Comparison of ENCODE assay signal across 13 mouse cellular contexts in genomic region chr7:116603167-116603839, GRCm38 (mm10).
A peak's percentile ranks its signal among the peaks of the same experiment; 100 is the strongest.
DNase-seq lines count a peak whose midpoint lies in the region; ATAC-seq and TF ChIP-seq lines count a peak whose summit lies in the region.
"Had no signal": no experiment of that assay in that cellular context is flagged by ENCODE, and none has a peak within 500 bp of the region (broad histone marks: within the 10 kb centered on the region; RNA-seq: fewer than 3 reads in every experiment).

No protein-coding gene starts in this region.

- H3K4me1 ChIP-seq in heart, postnatal 0 days (ENCODE audit: control insufficient read depth, insufficient read depth), result no peaks in the 10 kb centered on the region
- H3K4me1 ChIP-seq in heart, embryonic 10.5 days, result peaks cover 5% of the 10 kb centered on the region
- peaks cover 3% of the 10 kb centered on the region; the same call in 1 of the 2 replicates for H3K4me1 ChIP-seq in midbrain, embryonic 11.5 days (ENCODE audit: control insufficient read depth, insufficient read depth, low read length)
- peaks cover 8% of the 10 kb centered on the region for H3K4me1 ChIP-seq in midbrain, embryonic 15.5 days

- no peaks in the 10 kb centered on the region for H3K27me3 ChIP-seq in heart, postnatal 0 days (ENCODE audit: control insufficient read depth, insufficient read depth, low read length)
- H3K27me3 ChIP-seq in heart, embryonic 10.5 days (ENCODE audit: insufficient read depth, poor library complexity, severe bottlenecking), result no peaks in the 10 kb centered on the region
- no peaks in the 10 kb centered on the region for H3K27me3 ChIP-seq in midbrain, embryonic 11.5 days (ENCODE audit: control insufficient read depth, insufficient read depth, low read length)
- H3K27me3 ChIP-seq in midbrain, embryonic 15.5 days (replicated peaks), result no peaks in the 10 kb centered on the region
- no peaks in the 10 kb centered on the region; the same call in 1 of the 2 replicates for H3K27me3 ChIP-seq in splenic B cell, adult 2 months (ENCODE audit: control insufficient read depth, insufficient read depth, low read length, poor library complexity, severe bottlenecking)
- H3K27me3 ChIP-seq: forebrain, embryonic 13.5 days; limb, embryonic 15.5 days; stomach, embryonic 15.5 days had no signal

- no peak overlapping the region for H3K4me2 ChIP-seq in heart, postnatal 0 days (ENCODE audit: low read depth, low read length)
- no peak overlapping the region for H3K4me2 ChIP-seq in midbrain, embryonic 11.5 days
- no peak overlapping the region for H3K4me2 ChIP-seq in midbrain, embryonic 15.5 days
- H3K4me2 ChIP-seq: forebrain, embryonic 13.5 days; limb, embryonic 15.5 days; stomach, embryonic 15.5 days had no signal

- H3K4me3 ChIP-seq in heart, postnatal 0 days (ENCODE audit: low read depth, low read length), result no peak overlapping the region
- no peak overlapping the region for H3K4me3 ChIP-seq in heart, embryonic 10.5 days
- no peak overlapping the region for H3K4me3 ChIP-seq in midbrain, embryonic 11.5 days (ENCODE audit: low read depth, low read length)
- no peak overlapping the region for H3K4me3 ChIP-seq in midbrain, embryonic 15.5 days
- H3K4me3 ChIP-seq: forebrain, embryonic 13.5 days; limb, embryonic 15.5 days; stomach, embryonic 15.5 days had no signal

- no peak for TF ChIP-seq CTCF in heart, postnatal 0 days (IDR thresholded peaks at IDR 0.05; ENCODE audit: low read depth)

- WGBS in heart, postnatal 0 days, result 56% methylated on average over 6 of the region's 6 CpGs
- WGBS in heart, embryonic 10.5 days, result 64% methylated on average over 6 of the region's 6 CpGs
- 88% methylated on average over 6 of the region's 6 CpGs for WGBS in midbrain, embryonic 11.5 days
- WGBS in midbrain, embryonic 15.5 days, result 84% methylated on average over 6 of the region's 6 CpGs

- ATAC-seq in heart, postnatal 0 days (ENCODE audit: insufficient read depth, low read depth), result peak; percentile 33; the same call in 1 of the 2 replicates
- ATAC-seq in midbrain, embryonic 11.5 days (ENCODE audit: low FRiP score), result no peak
- ATAC-seq in midbrain, embryonic 15.5 days (replicated peaks), result no peak
- ATAC-seq: forebrain, embryonic 13.5 days had no signal

- no peak overlapping the region for H3K27ac ChIP-seq in heart, postnatal 0 days (ENCODE audit: low read depth)
- no peak overlapping the region for H3K27ac ChIP-seq in heart, embryonic 10.5 days
- H3K27ac ChIP-seq in midbrain, embryonic 11.5 days (ENCODE audit: low read depth, low read length), result no peak overlapping the region
- no peak overlapping the region for H3K27ac ChIP-seq in midbrain, embryonic 15.5 days
- H3K27ac ChIP-seq: forebrain, embryonic 13.5 days; limb, embryonic 15.5 days; stomach, embryonic 15.5 days had no signal

- H3K9ac ChIP-seq in heart, postnatal 0 days (replicated peaks; ENCODE audit: low read depth, low read length), result no peak overlapping the region
- H3K9ac ChIP-seq in midbrain, embryonic 11.5 days (ENCODE audit: low read length), result no peak overlapping the region
- H3K9ac ChIP-seq in midbrain, embryonic 15.5 days, result no peak overlapping the region
- H3K9ac ChIP-seq: forebrain, embryonic 13.5 days; limb, embryonic 15.5 days; stomach, embryonic 15.5 days had no signal

- DNase-seq in heart, postnatal 0 days (ENCODE audit: low spot score), result no peak
- DNase-seq in heart, embryonic 10.5 days (ENCODE audit: low spot score), result no peak
- DNase-seq in midbrain, embryonic 11.5 days (ENCODE audit: low spot score, missing footprints), result peak; percentile 49
- peak; percentile 15 for DNase-seq in adipocyte (ENCODE audit: low spot score)
- peak; percentile 64 for DNase-seq in splenic B cell, adult 2 months (ENCODE audit: low read depth, low spot score)
- no peak for DNase-seq in layer of hippocampus, adult 18-20 months (ENCODE audit: low spot score in 2 of 2)
- no peak for DNase-seq in urinary bladder, postnatal 36 days (ENCODE audit: low spot score in 2 of 2)
- DNase-seq: cerebellum, postnatal 36 days; kidney, postnatal 4 days had no signal

- TF ChIP-seq EP300 in heart, postnatal 0 days (IDR thresholded peaks at IDR 0.05; ENCODE audit: low read depth), result no peak

- H3K36me3 ChIP-seq in heart, postnatal 0 days (replicated peaks; ENCODE audit: control insufficient read depth, insufficient read depth, low read length), result no peaks in the 10 kb centered on the region
- no peaks in the 10 kb centered on the region for H3K36me3 ChIP-seq in heart, embryonic 10.5 days
- no peaks in the 10 kb centered on the region for H3K36me3 ChIP-seq in midbrain, embryonic 11.5 days (ENCODE audit: control insufficient read depth, insufficient read depth, low read length)
- no peaks in the 10 kb centered on the region for H3K36me3 ChIP-seq in midbrain, embryonic 15.5 days (replicated peaks)
- no peaks in the 10 kb centered on the region for H3K36me3 ChIP-seq in splenic B cell, adult 2 months (ENCODE audit: control insufficient read depth, insufficient read depth, low read length, poor library complexity, severe bottlenecking)
- H3K36me3 ChIP-seq: limb, embryonic 15.5 days; stomach, embryonic 15.5 days had no signal

- no peaks in the 10 kb centered on the region for H3K9me3 ChIP-seq in heart, postnatal 0 days (replicated peaks; ENCODE audit: control insufficient read depth, low read length)
- no peaks in the 10 kb centered on the region for H3K9me3 ChIP-seq in heart, embryonic 10.5 days
- no peaks in the 10 kb centered on the region; the same call in 1 of the 2 replicates for H3K9me3 ChIP-seq in midbrain, embryonic 11.5 days (ENCODE audit: control insufficient read depth, low read length)
- H3K9me3 ChIP-seq in midbrain, embryonic 15.5 days, result no peaks in the 10 kb centered on the region
- H3K9me3 ChIP-seq: limb, embryonic 15.5 days; stomach, embryonic 15.5 days had no signal

Comparison
In these comparisons a context has a peak if more than half of its experiments do, and no peak if none do; other contexts are left out.
1. DNase-seq: peak in midbrain, embryonic 11.5 days (single experiment), adipocyte (single experiment) and splenic B cell, adult 2 months (single experiment); none in heart, postnatal 0 days (single experiment), heart, embryonic 10.5 days (single experiment), layer of hippocampus, adult 18-20 months (0 of 2) and urinary bladder, postnatal 36 days (0 of 2).